Mouse (Mus musculus) megakaryocyte, embryonic 14.5 days (primary cell): ENCODE results near the gene Mfsd14b.

Experiments used
- FLI1 ChIP-seq: IDR thresholded peaks from 2 replicates; pipeline ENCODE4 v1.6.1; 2012; ENCODE audit warnings: low read length, inconsistent platforms, mixed read lengths
- GATA1 ChIP-seq: IDR thresholded peaks from 3 replicates; pipeline ENCODE4 v1.6.1; 2012; ENCODE audit warnings: mixed read lengths, low read length, inconsistent platforms, borderline replicate concordance

- TF ChIP-seq FLI1 (no peak), GATA1 (no peak)
These were observed 37.2 kb upstream of the Mfsd14b start, which contains the start of gene Olfr466 for GRCm38 (mm10) chr13:65149940-65150339.
